Mouse (Mus musculus): ENCODE data around the gene Pramef12. TPM values are rescaled to one million over a fixed set of nuclear protein-coding genes. Genes with fewer than 3 reads are reported as not detected.
"Not testable (repeated sequence)": the region's sequence is repeated elsewhere in the genome, so short reads cannot be mapped to it uniquely, and the experiment has no call there.

The Pramef12 gene
- total RNA-seq (2021): not detected
- long read RNA-seq, experiment 1: 0 reads
- long read RNA-seq, experiment 2: 0 reads

DNA sequence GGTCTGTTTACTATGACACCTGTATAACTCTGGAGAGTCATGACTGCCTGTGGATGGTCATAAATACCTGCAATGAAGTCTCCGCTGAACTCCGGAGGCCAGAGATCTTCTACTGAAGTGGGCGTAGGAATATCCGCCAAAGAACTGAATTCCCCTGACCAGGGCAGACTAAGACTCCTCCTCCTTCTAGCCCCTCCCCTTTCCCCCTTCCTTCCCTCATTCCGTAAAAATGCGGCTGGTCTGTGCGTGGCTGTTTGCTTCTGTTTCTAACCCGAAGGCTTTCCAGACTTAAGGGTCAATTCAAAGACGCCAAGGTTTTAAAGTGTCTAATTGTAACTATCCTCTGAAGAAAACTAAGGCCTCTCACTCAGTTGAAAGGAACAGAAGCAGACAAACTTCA, at the start of gene Pramef12:
Gene Pramef12, minus strand, starts transcription at position 175 of the 400 bp plus-strand sequence.
- no peak for DNase-seq
- intact Hi-C loops (cut with DNase I): no loop called here

DNA sequence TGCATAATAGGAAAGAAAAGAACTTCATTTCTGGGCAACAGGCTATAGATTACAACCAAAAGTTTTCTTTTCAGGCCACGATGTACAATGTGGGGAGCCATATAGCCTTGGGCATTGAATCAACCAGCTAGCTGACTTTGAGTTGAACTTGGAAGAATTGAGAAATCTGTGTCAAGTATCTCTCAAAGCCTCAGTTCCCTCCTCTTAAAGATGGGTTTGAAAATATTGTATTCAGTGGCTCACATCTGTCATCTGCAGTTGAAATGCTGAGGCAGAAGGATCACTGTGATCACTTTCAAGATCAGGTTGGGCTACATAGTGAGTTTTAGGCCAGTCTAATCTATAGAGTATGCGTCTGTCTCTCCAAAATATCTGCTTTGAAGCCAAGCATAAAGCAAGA, 45.0 kb upstream of the Pramef12 start, which contains the start of gene Gm9944:
Gene Gm9944, minus strand, starts transcription at position 101 of the 400 bp plus-strand sequence.
- intact Hi-C loops (cut with DNase I): no loop called here
- DNase-seq: no peak

DNA sequence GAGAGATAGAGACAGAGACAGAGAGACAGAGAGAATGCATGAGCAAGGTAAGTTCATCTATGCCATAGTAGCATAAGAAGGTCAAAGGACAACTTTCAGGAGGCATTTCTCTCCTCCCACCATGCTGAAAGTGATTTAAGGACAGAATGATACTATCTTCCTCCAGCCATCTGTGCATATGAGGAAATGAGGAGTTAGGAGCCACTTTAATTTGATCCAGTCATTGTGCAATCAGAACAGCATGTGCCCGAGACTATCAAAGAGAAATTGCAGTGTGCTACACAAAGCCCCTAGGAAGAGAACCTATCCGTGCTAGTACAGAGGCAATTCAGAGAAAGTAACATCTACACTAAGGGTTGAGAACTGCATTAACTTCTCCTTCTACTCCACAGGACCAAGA, 40.3 kb upstream of the Pramef12 start:
- intact Hi-C loops (cut with DNase I): no loop called here
- no peak for DNase-seq

DNA sequence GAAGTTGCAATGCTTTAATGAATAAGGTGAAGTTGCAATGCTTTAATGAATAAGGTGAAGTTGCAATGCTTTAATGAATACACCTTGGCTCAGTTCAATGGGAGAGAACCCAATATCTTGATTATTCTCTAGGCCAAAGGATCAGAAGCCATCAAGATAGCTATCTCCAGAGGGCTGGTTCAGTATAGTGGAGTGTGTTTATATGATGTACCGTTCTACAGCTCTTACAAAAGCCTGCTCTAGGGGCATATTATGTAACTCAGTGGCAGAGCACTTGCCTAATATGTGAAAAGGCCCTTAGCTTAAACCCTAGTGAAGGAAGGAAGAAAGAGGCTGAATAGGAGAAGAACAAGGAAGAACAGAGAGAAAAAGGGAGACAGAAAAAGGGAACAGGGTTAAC, 33.3 kb upstream of the Pramef12 start:
- no peak for DNase-seq
- intact Hi-C loops (cut with DNase I): no loop called here

DNA sequence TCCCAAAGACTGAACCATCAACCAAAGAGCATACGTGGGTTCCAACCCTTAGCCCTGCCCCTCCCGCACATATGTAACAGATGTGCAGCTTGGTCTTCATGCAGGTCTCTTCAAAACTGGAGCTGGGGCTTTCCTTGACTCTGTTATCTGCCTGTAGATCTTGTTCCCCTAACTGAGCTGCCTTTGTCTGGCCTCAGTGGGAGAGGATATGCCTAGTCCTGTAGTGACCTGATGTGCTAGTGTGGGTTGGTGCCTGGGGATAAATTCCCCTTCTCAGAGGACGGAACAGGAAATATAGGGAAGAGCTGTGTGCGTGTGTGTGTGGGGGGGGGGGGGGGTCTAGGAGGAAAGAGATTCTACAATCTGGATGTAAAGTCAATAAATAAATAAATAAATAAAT, 32.8 kb upstream of the Pramef12 start:
- intact Hi-C loops (cut with DNase I): no loop called here
- no peak for DNase-seq

DNA sequence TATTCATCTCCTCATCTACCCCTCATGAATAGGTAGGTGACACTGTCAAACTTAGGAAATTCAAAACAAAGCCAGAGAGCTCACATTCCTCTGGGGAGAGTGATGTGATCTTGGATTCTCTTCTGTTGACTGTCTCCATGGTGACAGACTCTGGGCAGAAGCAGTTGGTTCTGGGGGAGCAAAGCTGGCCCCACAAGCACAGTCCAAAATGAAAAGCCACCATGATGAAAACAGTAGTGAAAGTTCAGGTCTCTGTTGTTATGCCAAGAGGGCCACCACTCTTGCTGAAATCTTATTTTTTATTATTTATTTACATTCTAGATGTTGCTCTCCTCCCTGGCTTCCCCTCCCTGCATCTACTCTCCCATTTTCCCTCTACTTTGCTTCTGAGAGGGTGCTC, 30.4 kb upstream of the Pramef12 start, which contains the start of gene 1700012P22Rik:
Gene 1700012P22Rik, minus strand, starts transcription at position 101 of the 400 bp plus-strand sequence.
- DNase-seq: no peak
- intact Hi-C loops (cut with DNase I): no loop called here

DNA sequence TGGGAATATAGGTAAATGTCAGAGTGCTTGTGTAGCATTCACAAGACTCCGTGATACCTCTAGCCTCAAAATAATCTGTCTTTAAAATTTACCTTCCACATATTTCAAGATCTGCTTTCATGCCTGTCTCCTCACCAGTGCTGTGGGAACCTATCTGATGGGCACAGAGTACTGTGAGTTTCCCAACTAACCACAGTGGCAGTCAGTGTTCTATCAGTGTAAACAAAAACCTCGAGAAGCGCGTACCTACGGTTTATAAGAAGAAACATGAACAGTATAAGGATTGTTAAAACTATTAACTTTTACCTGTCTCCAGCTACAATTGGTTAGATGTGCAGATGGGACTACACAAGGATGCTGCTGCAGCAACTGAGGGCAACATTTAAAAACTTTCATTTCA, 25.0 kb upstream of the Pramef12 start:
- intact Hi-C loops (cut with DNase I): no loop called here
- DNase-seq: no peak

DNA sequence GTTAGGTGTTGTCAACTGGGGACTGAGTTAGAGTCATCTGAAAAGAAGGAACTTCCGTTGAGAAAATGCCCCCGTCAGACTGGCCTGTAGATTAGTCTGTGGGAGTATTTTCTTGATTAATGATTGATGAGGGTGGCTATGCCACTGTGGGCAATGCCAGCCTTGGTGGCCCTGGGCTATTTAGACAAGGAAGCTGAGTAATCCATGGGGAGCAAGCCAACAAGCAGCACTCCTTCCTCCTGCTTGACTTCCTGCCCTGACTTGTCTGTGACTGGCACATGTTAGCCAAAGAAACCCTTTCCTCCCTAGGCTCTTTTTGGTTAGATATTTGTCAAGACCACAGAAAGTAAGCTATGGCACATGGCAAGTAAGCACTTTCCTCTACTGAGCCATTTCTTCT, 22.5 kb upstream of the Pramef12 start:
- intact Hi-C loops (cut with DNase I): no loop called here
- DNase-seq: no peak

DNA sequence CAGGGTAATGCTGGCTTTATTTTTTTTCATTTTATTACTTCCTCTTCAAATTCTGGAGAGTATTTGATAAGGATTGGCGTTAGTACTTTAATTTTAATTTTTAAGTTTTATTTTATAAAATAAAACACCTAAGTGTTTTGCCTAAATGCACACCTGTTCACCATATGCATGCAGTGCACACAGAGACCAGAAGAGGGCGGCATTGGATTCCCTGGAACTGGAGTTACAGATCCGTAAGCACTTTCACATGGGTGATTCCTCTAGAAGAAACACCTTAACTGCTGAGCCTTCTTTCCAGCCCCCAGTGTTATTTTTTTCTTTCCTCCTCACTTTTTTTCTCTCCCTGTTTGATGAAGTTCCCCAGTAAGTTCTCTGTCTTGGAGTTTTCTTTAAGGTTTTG, 20.6 kb upstream of the Pramef12 start:
- intact Hi-C loops (cut with DNase I): no loop called here
- DNase-seq: no peak

DNA sequence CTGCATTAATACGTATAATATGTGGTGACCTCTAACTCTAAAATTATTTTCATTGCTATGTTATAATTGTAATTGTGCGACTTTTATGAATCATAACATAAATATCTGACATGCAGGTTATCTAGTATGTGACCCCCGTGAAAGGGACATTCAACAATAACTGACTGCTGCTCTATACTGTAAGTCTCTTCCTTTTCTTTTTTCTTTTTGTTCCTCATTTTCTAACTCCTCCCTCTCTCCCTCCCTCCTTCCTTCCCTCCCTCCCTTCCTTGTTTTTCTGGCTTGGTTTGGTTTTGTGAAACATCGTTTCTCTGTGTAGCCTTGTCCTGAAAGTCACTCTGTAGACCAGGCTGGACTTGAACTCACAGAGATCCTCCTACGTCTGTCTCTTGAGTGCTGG, 16.3 kb upstream of the Pramef12 start:
- no peak for DNase-seq
- intact Hi-C loops (cut with DNase I): no loop called here

DNA sequence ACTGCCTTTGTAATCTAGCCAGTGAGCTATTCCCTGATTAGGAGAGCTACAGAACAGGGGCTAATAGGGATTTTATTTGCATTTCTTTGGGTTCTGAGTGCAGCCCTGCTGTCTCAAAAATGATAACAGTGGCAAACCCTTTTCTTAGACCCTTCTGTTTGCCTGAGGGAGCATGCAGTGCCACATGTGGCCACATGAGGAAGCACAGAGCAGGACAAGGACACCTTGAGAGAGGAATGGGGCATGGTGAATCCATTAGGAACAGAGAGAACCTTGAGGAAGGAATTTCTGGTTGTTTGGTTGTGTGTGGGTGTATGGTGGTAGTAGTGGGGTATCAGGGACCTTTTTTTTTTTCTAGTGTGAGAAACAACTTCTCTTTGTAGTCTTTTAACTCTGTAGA, 12.4 kb upstream of the Pramef12 start:
- intact Hi-C loops (cut with DNase I): no loop called here

DNA sequence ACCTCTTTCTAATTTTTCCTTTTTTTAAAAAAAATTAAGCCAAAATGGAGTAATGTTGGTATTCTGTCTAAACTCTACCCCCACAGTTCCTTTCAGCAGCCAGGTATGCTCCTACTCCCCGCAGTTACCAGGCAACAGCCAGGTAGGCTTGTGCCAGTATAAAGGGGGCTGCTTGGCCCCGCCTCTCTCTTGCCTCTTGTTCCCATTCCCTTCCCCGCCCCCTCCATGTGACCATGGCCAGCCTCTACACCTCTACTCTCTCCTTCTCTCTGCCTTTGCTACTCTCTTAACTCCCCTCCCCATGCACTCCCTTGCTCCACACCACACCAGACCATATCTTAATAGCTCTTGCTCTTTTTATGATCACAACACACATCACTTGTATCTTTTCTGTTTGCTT, 2.0 kb downstream of the Pramef12 start:
- DNase-seq: no peak
- intact Hi-C loops (cut with DNase I): no loop called here

More for the DNA sequence above, 12.4 kb upstream of the Pramef12 start:
- no peak for DNase-seq

DNA sequence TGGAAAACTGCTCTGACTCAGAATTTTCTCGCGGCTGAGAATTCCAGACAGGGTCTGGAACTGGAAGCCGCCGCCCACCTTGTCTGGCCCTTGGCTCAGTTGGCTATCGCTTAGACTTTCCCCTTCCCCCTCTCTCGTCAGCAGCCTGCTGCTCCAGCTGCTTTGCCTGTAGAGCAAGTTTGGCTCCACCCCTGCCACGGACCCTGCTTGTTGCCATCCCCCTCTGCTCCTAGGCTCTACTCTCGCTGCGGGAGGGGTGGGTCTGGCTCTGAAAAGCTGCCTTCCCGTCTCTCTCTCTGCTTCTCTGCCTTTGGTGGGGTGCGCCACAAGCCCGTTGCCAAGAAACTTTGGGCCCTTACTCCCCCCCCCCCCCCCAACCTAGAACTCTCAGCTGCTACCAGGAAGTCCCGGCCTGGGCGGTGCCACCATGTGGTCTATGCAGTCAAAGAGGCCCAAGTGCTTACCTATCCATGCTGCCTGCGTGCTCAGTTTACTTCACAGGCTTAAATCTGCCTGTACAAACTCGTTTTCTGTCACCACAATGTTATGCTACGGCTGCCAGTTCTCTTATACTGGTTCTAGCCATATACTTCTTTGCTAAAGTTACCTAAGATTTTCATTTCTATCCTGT, 3.7 kb downstream of the Pramef12 start:
- DNase-seq: peak in 1 of 2 experiments; percentile 6
- intact Hi-C loops (cut with DNase I): no loop called here

DNA sequence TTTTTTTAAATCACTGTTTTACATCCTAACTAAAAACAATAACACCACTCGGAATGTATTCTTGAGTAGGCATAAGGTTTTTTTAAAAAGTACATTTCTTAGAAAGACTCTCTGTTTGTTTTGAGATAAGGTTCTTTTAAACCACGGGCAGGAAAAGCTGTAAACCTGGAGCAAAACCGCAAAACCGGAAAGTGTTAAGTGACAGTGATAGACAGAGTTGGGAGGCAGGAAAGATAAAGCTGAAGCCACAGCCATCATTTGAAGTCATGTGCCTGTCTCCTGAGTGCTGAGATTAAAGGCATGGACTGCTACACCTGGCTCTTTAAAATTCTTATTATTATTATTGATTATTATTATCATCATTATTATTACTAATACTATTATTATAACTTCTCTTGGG, 5.6 kb downstream of the Pramef12 start:
- intact Hi-C loops (cut with DNase I): no loop called here
- DNase-seq: no peak

DNA sequence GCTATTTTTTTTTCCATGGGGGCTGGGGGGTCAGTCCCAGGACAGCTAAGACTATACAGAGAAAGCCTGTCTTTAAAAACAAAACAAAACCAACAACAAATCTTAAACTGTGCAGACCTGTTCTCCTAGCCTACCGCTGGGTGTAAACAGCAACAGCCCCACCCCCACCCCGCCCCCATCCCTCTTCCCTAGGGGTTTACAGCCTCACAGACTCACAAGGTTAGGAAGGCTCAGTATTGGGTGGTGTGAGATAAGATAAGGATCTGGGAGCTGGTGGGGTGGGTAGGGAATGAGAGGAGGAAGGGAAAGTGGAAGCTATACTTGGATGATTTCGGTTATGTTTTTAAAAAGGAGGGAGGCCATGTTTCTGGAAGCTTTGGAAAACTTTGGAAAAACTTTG, 11.9 kb downstream of the Pramef12 start:
- intact Hi-C loops (cut with DNase I): no loop called here
- no peak for DNase-seq

DNA sequence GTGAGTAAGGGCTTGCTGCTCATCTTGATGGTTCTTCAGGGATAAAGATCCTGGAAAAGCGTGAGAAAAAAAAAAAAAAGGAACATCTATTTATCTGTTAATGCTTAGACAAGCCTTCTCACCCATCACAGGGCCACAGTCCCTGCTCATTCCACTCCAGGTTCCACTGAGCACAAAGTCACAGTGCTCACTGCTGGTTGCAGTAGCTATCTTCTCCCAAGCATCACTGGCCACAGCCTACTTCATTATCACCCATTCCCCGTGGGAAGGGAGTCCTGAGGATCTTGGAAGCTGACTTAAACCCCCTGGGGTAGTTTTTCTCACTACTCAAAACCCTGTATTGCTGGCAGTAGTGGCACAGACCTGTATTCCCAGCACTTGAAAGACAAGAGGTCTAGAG, 30.4 kb downstream of the Pramef12 start, which contains the start of gene Pramef20:
Gene Pramef20, minus strand, starts transcription at position 23 of the 400 bp plus-strand sequence.
- intact Hi-C loops (cut with DNase I): no loop called here
- DNase-seq: no peak

DNA sequence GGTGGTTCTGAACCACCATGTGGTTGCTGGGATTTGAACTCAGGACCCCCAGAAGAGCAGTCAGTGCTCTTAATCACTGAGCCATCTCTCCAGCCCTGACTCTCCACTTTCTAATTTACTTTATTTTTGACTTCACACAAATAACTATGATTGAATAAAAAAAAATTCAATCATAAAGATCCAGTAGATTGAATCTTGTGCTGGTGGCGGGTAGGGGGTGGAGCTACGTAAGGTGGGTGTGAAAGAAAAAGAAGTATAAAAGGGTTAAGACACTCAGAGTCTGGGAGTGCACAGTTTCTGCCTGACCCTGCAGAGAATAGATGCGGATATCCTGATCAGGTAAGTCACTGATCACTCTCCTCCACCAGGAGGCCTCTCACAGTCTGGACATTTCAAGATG, 50.6 kb downstream of the Pramef12 start, which contains the start of gene Gm13119:
Gene Gm13119, plus strand, starts transcription at position 301 of the 400 bp plus-strand sequence.
- intact Hi-C loops (cut with DNase I): not testable (repeated sequence)

More for the DNA sequence above, 50.6 kb downstream of the Pramef12 start, which contains the start of gene Gm13119:
- not testable (repeated sequence) for DNase-seq

Other genes starting within 250 kb of the Pramef12 start
- gene Oog3, start 245.8 kb downstream of the Pramef12 start, total RNA-seq (2021): not detected
- not detected for gene Oog2, start 217.7 kb downstream of the Pramef12 start, total RNA-seq (2021)
- not detected for gene C87977, start 195.1 kb downstream of the Pramef12 start, total RNA-seq (2021)
- not detected for gene Pramel5, start 128.0 kb downstream of the Pramef12 start, total RNA-seq (2021)
- gene Gm13128, start 78.2 kb downstream of the Pramef12 start, total RNA-seq (2021): not detected
- not detected for gene Gm13119, start 50.5 kb downstream of the Pramef12 start, total RNA-seq (2021)
- gene Pramef20, start 30.5 kb downstream of the Pramef12 start, total RNA-seq (2021): not detected
- not detected for gene 1700012P22Rik, start 30.3 kb upstream of the Pramef12 start, total RNA-seq (2021)
- not detected for gene Gm9944, start 44.9 kb upstream of the Pramef12 start, total RNA-seq (2021)
- not detected for gene Aadacl3, start 55.3 kb upstream of the Pramef12 start, total RNA-seq (2021)
- gene 9430007A20Rik, start 111.4 kb upstream of the Pramef12 start, total RNA-seq (2021): not detected
- gene Gm13124, start 156.7 kb upstream of the Pramef12 start, total RNA-seq (2021): not detected
- gene Aadacl4, start 205.2 kb upstream of the Pramef12 start, total RNA-seq (2021): not detected